Mouse (Mus musculus): ENCODE data around the gene Tns1. TPM values are rescaled to one million over a fixed set of nuclear protein-coding genes. Genes with fewer than 3 reads are reported as not detected.

Tns1 gene
- polyA plus RNA-seq, 1 experiment, result not detected

- Histone ChIP-seq H3K4me1 (ENCODE audit: control insufficient read depth, insufficient read depth, low read length) (peaks cover 7% of the 10 kb centered on the region; the same call in 1 of the 2 replicates), H3K27ac (ENCODE audit: insufficient read depth, low read depth, low read length) (no peak overlapping the region), H3K4me3 (ENCODE audit: insufficient read depth, low read depth, low read length) (no peak overlapping the region)
- no peak for TF ChIP-seq CTCF (IDR thresholded peaks at IDR 0.05; ENCODE audit: insufficient read depth, low read depth, low read length)
- no peak for TF ChIP-seq POLR2A (IDR thresholded peaks at IDR 0.05; ENCODE audit: insufficient read depth, low read depth, low read length)
- 90% methylated on average over 4 of the region's 4 CpGs for WGBS
Measured at GRCm38 (mm10) chr1:74058771-74059170, 65.5 kb downstream of the Tns1 start.

DNA sequence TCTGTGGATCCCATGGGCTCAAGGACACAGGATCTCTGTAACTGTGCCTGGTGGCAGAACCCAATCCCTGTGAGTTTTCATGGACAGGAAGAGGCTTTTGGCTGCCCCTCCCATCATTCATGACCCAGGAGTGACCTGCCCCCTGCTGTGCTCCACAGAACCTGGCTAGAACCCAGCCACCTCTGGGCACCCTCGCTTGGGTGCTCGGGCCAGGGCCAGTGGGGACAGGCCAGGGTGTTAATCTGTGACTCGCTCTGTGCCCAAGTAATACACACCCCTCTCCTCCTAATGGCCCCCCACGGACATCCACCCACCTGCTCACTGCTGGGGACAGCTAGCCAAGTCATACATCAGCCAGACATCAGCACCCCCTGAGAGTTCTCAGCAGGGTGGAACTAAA, 65.9 kb downstream of the Tns1 start:
- Histone ChIP-seq H3K4me1 (ENCODE audit: control insufficient read depth, insufficient read depth, low read length) (peaks cover 7% of the 10 kb centered on the region; the same call in 1 of the 2 replicates), H3K4me3 (ENCODE audit: insufficient read depth, low read depth, low read length) (no peak overlapping the region), H3K27ac (ENCODE audit: insufficient read depth, low read depth, low read length) (no peak overlapping the region)
- 82% methylated on average over 4 of the region's 4 CpGs for whole genome bisulfite sequencing
- no peak for TF ChIP-seq POLR2A (IDR thresholded peaks at IDR 0.05; ENCODE audit: insufficient read depth, low read depth, low read length)
- TF ChIP-seq CTCF (IDR thresholded peaks at IDR 0.05; ENCODE audit: insufficient read depth, low read depth, low read length), result no peak

DNA sequence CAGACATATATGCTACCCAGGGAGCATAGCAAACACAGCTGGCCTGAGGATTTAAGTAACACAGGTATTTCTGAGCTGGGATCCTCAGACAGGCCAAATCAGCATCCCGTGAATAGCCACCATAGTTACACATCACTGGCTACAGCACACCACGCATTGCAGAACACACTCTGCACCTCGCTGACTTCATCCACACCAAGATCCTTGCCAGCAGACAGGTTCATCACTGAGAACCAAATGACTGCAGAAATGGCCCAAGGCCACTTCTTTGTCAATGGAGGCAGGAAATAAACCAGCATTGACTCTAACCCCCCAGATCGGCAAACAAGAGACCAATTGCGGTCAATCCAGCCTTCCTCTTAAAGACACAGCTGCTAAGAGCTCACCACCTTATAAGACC, 66.7 kb downstream of the Tns1 start:
- H3K27ac ChIP-seq (ENCODE audit: insufficient read depth, low read depth, low read length), result no peak overlapping the region
- H3K4me3 ChIP-seq (ENCODE audit: insufficient read depth, low read depth, low read length), result no peak overlapping the region
- H3K4me1 ChIP-seq (ENCODE audit: control insufficient read depth, insufficient read depth, low read length), result peaks cover 7% of the 10 kb centered on the region; the same call in 1 of the 2 replicates
- WGBS, result 88% methylated on average over 5 of the region's 5 CpGs
- no peak for TF ChIP-seq CTCF (IDR thresholded peaks at IDR 0.05; ENCODE audit: insufficient read depth, low read depth, low read length)
- no peak for TF ChIP-seq POLR2A (IDR thresholded peaks at IDR 0.05; ENCODE audit: insufficient read depth, low read depth, low read length)

DNA sequence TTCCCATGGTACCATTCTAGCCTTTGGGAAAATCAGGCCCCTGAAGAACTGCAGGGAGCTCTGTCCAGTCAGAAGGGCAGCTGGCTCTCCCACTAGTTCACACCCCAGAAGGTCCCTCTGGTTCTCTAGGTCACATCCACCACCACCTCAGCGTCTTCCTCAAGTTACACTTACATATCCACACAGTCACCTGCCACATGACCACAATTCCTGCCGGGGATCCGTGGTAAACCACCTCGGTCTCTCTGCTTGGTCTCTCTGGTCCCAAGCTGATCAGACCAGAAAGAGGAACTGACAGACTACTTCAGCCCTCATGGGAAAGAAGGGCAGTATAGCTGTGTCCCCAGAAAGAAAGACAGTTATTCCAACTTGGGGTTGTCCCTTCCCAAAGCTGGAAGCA, 68.7 kb downstream of the Tns1 start:
- TF ChIP-seq POLR2A (IDR thresholded peaks at IDR 0.05; ENCODE audit: insufficient read depth, low read depth, low read length), result no peak
- no peak for TF ChIP-seq CTCF (IDR thresholded peaks at IDR 0.05; ENCODE audit: insufficient read depth, low read depth, low read length)
- WGBS, result 87% methylated on average over 4 of the region's 4 CpGs
- Histone ChIP-seq H3K4me3 (ENCODE audit: insufficient read depth, low read depth, low read length) (no peak overlapping the region), H3K4me1 (ENCODE audit: control insufficient read depth, insufficient read depth, low read length) (peaks cover 12% of the 10 kb centered on the region), H3K27ac (ENCODE audit: insufficient read depth, low read depth, low read length) (no peak overlapping the region)

DNA sequence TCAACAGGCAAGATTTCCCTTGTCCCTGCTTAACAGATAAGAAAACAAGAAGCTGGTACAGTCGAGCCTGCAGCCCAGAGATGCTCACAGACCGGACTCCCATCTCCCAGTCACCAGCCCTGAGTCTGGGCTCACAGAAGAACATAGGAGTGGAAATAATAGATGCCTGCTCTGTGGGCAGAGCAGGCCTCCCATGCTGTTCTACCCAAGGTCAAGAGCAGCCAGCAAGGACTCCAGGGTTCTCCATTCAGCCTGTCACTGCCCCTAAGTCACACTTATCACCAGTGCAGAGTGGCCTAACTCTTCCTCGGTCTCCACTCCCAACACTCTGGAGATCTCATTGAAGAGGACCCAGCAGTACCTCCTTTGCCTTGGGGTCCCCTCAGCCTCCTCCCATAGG, 69.8 kb downstream of the Tns1 start:
- 89% methylated on average over 3 of the region's 3 CpGs for WGBS
- H3K4me1 ChIP-seq (ENCODE audit: control insufficient read depth, insufficient read depth, low read length), result peaks cover 12% of the 10 kb centered on the region
- no peak overlapping the region for H3K27ac ChIP-seq (ENCODE audit: insufficient read depth, low read depth, low read length)
- H3K4me3 ChIP-seq (ENCODE audit: insufficient read depth, low read depth, low read length), result no peak overlapping the region
- TF ChIP-seq CTCF (IDR thresholded peaks at IDR 0.05; ENCODE audit: insufficient read depth, low read depth, low read length) (no peak), POLR2A (IDR thresholded peaks at IDR 0.05; ENCODE audit: insufficient read depth, low read depth, low read length) (no peak)

GRCm38 (mm10) chr1:74054007-74054406, 70.2 kb downstream of the Tns1 start:
- 64% methylated on average over 7 of the region's 7 CpGs for WGBS
- H3K4me1 ChIP-seq (ENCODE audit: control insufficient read depth, insufficient read depth, low read length), result peaks cover 12% of the 10 kb centered on the region
- TF ChIP-seq CTCF (IDR thresholded peaks at IDR 0.05; ENCODE audit: insufficient read depth, low read depth, low read length) (no peak), POLR2A (IDR thresholded peaks at IDR 0.05; ENCODE audit: insufficient read depth, low read depth, low read length) (no peak)
- no peak overlapping the region for H3K27ac ChIP-seq (ENCODE audit: insufficient read depth, low read depth, low read length)
- no peak overlapping the region for H3K4me3 ChIP-seq (ENCODE audit: insufficient read depth, low read depth, low read length)

DNA sequence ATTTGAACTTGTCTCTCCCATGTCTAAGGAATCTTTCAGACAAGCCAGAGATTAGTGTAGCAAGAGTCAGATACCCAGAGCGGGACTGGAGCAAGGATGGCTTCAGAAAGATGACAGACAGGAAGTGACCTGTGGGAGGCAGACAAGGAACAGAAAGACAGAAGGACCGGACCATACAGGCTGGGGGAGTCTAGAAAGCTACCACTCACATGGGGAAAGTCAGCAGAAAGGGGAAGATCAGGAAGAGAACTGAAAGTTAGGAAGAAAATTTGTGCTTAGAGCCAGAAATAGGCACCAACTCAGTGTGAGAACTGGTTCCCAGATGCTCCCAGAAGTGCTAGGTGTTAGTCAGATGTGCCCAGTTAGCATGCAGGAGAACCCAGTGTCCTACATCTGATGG, 71.2 kb downstream of the Tns1 start:
- H3K27ac ChIP-seq (ENCODE audit: insufficient read depth, low read depth, low read length), result no peak overlapping the region
- peaks cover 9% of the 10 kb centered on the region for H3K4me1 ChIP-seq (ENCODE audit: control insufficient read depth, insufficient read depth, low read length)
- 86% methylated on average over 2 of the region's 2 CpGs for WGBS
- H3K4me3 ChIP-seq (ENCODE audit: insufficient read depth, low read depth, low read length), result no peak overlapping the region
- no peak for TF ChIP-seq POLR2A (IDR thresholded peaks at IDR 0.05; ENCODE audit: insufficient read depth, low read depth, low read length)
- no peak for TF ChIP-seq CTCF (IDR thresholded peaks at IDR 0.05; ENCODE audit: insufficient read depth, low read depth, low read length)

GRCm38 (mm10) chr1:74051349-74051748, 72.9 kb downstream of the Tns1 start:
- H3K4me3 ChIP-seq (ENCODE audit: insufficient read depth, low read depth, low read length), result no peak overlapping the region
- 47% methylated on average over 2 of the region's 2 CpGs for WGBS
- H3K4me1 ChIP-seq (ENCODE audit: control insufficient read depth, insufficient read depth, low read length), result peaks cover 9% of the 10 kb centered on the region
- no peak for TF ChIP-seq CTCF (IDR thresholded peaks at IDR 0.05; ENCODE audit: insufficient read depth, low read depth, low read length)
- TF ChIP-seq POLR2A (IDR thresholded peaks at IDR 0.05; ENCODE audit: insufficient read depth, low read depth, low read length), result no peak
- H3K27ac ChIP-seq (ENCODE audit: insufficient read depth, low read depth, low read length), result no peak overlapping the region

DNA sequence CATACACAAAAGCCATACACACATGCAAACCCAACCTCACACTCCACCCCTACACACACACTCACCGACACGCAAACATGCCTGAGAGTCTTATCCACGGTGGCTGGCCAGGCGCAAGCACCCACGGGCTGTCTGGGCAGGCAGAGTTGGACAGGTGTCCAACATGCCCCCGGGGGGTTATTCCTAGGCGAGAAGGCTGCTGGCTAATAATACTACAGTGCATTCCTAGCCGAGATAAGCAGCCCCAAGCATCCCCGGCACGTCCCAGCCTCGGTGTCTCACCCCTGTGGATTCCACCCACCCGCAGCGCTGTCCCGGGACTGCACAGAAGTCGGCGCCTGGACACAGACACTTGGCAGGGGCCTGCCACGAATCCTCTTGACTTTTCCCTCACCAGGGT, 74.8 kb downstream of the Tns1 start:
- WGBS, result 90% methylated on average over 17 of the region's 17 CpGs

DNA sequence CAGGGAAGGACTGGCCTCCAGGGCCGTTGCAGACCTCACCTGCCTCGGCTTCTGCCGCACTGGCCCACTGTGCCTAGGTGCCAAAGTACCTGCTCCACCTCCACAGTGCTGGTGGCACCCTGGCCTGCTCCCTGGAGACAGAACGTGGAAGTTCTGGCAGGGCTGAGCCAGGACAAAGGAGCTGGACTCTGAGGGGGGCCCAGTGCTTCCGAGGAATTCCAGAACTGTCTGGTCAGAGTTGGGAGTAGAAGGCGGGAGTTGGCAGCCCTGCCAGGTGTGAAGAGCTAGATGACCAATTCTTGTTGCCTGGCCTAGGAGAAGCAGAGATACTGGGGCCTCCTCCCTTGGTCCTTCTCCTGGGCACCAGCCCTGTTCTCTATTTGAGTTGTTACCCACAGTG, 76.5 kb downstream of the Tns1 start:
- Histone ChIP-seq H3K4me3 (ENCODE audit: insufficient read depth, low read depth, low read length) (no peak overlapping the region), H3K4me1 (ENCODE audit: control insufficient read depth, insufficient read depth, low read length) (peaks cover 16% of the 10 kb centered on the region), H3K27ac (ENCODE audit: insufficient read depth, low read depth, low read length) (no peak overlapping the region)
- TF ChIP-seq CTCF (IDR thresholded peaks at IDR 0.05; ENCODE audit: insufficient read depth, low read depth, low read length) (no peak), POLR2A (IDR thresholded peaks at IDR 0.05; ENCODE audit: insufficient read depth, low read depth, low read length) (no peak)
- 65% methylated on average over 6 of the region's 6 CpGs for WGBS

More for the DNA sequence above, 74.8 kb downstream of the Tns1 start:
- H3K4me1 ChIP-seq (ENCODE audit: control insufficient read depth, insufficient read depth, low read length), result peaks cover 8% of the 10 kb centered on the region
- TF ChIP-seq POLR2A (IDR thresholded peaks at IDR 0.05; ENCODE audit: insufficient read depth, low read depth, low read length) (no peak), CTCF (IDR thresholded peaks at IDR 0.05; ENCODE audit: insufficient read depth, low read depth, low read length) (no peak)
- H3K4me3 ChIP-seq (ENCODE audit: insufficient read depth, low read depth, low read length), result no peak overlapping the region
- H3K27ac ChIP-seq (ENCODE audit: insufficient read depth, low read depth, low read length), result no peak overlapping the region
